Mouse (Mus musculus): Measurements from ENCODE around the gene Mtfr2. TPM values are rescaled to one million over a fixed set of nuclear protein-coding genes. Genes with fewer than 3 reads are reported as not detected.

The Mtfr2 gene
- 0.32 TPM for polyA plus RNA-seq (2017; shearing (Covaris generic))

DNA sequence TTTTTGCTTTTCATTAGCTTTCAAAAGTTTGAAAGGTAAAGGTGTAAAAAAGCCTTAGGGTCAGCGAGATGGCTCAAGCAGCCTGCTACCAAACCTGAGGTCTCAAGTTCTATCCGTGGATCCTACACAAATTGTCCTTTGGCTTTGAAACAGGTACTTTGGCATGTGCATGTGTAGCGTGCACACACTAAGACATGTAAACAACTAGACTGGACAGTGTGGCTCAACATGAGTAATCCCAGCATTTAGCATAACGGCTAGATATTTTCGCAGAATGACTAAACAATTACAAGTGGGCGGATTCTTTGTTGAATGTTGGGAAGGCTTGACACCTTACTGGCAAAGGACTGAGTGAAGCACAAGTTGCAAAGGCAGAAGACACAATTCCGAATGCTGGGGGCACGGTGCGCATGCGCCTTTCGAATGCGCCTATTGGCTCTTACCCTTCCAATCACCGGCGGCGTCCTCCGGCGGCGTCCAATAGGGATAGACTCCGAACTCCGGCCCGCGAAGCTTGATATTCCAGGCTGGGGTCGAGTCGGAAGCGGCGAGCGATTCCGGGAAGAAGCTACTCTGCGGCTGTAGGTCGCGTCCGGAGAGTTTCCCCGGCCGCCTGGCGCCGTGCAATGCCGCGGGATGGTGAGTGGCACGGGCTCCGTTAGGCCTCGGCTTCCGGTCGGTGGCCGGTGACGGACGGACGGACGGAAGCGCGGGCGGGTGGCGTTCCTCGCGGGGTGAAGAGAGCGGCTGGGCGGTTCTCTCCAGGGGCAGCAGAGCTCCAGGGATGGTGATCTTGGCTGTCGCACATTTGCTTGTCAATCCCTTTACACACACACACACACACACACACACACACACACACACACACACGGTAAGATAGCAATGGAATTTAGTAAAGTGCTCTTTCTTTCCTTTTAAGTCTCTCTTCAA lies at the start of gene Mtfr2:
Gene Mtfr2, plus strand, starts transcription at position 486 of the 930 bp plus-strand sequence.

DNA sequence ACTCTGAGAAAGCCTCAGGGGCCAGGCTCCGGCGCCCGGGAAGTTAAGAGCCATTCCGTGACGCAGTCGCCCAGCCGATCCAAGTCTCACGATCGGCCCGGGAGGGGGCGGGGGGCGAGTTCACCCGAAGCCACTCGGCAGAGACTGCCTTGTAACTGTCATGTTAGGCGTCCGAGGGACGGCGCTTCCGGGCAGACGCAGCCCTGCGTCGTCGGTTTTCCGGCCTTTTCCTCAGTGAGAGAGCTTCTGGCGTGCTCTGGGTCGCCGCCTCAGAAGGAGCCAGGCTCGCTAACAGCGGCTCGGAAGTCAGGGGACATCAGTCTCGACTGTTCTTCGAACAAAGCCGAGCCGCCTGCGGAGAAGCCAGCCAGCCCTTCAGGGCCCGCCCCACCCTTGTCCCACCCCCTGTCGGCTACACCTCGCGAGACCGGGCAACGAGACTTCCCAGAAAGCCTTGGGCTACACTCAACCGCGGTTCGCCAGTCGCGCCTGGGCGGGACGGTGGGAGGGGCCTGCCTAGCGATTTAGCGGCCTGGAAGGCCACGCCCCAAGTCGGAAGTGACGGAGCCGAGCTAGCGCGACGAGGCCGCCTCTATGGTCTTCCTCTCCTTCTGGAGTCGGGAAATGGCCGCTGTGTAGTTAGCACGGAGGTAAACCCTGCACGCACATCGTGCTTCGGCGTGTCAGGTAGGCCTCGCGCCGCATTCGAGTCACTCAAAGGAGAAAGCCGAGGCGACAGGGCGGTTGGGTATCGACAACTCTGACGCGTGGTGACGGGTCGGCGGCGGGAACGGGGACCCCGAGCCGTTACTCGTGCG lies 35.4 kb upstream of the Mtfr2 start, which contains the start of gene Bclaf1:
Gene Bclaf1, plus strand, starts transcription at position 552 of the 818 bp plus-strand sequence.

Other genes with a start within 250 kb of the Mtfr2 start
- gene Map7, start 199.3 kb upstream of the Mtfr2 start, polyA plus RNA-seq (2017; shearing (Covaris generic)): 4.6 TPM
- gene Bclaf1, start 35.3 kb upstream of the Mtfr2 start, polyA plus RNA-seq (2017; shearing (Covaris generic)): 179 TPM